Mouse (Mus musculus) liver, embryonic 14.5 days (tissue): Measurements from ENCODE around the gene Apbb1ip. TPM values are rescaled to one million over a fixed set of nuclear protein-coding genes. Genes with fewer than 3 reads are reported as not detected.

Experiments
- ATAC-seq: fragments of 200-750 bp; cut with Nextera tagmentation; 2 replicates; pipeline ENCODE4 v1.8.0; 2017; ENCODE audit warnings: moderate number of reproducible peaks, mild to moderate bottlenecking, moderate library complexity; ENCODE audit not compliant: insufficient read depth
- DNase-seq, 3 experiments: peaks; one replicate each; pipeline ENCODE4 v3.0.0-alpha.2; 2012 to 2013; ENCODE audit warnings: low read depth in 3 of 3, low spot score in 3 of 3
- H3K27ac ChIP-seq: fragments of 300-500 bp; sonication (generic); 2 replicates; pipeline ENCODE4 v1.5.1; 2014; ENCODE audit warnings: moderate library complexity, mild to moderate bottlenecking, control low read depth, inconsistent platforms
- H3K27me3 ChIP-seq: fragments of 300-500 bp; sonication (generic); 2 replicates; pipeline ENCODE4 v1.6.1; 2014; ENCODE audit warnings: mild to moderate bottlenecking, low read length, moderate library complexity; ENCODE audit not compliant: control insufficient read depth, insufficient read depth
- H3K36me3 ChIP-seq: fragments of 300-500 bp; sonication (generic); replicated peaks from 2 replicates; pipeline ENCODE4 v1.6.1; 2014; ENCODE audit warnings: low read depth; ENCODE audit not compliant: control insufficient read depth, insufficient read depth
- H3K4me1 ChIP-seq, 2 experiments: fragments of 200-500 bp in 1 of 2; fragments of 300-500 bp in 1 of 2; sonication (generic) in 1 of 2; replicated peaks; 2 replicates each; pipeline ENCODE4 v1.6.1; 2012 to 2014; ENCODE audit warnings: antibody characterized with exemption in 1 of 2, inconsistent platforms in 1 of 2, low read length in 1 of 2; ENCODE audit not compliant: control insufficient read depth in 2 of 2, insufficient read depth in 2 of 2
- H3K4me2 ChIP-seq: fragments of 300-500 bp; sonication (generic); 2 replicates; pipeline ENCODE4 v1.6.1; 2014; ENCODE audit warnings: low read depth, mild to moderate bottlenecking, control low read depth, moderate library complexity
- H3K4me3 ChIP-seq, 2 experiments: fragments of 200-500 bp in 1 of 2; fragments of 300-500 bp in 1 of 2; sonication (generic) in 1 of 2; 2 replicates each; pipeline ENCODE4 v1.5.1; 2012 to 2014; ENCODE audit warnings: low read depth in 2 of 2, low read length in 2 of 2, mild to moderate bottlenecking in 2 of 2, control low read depth in 1 of 2, inconsistent platforms in 1 of 2, moderate library complexity in 1 of 2; ENCODE audit not compliant: insufficient read depth in 1 of 2
- H3K9ac ChIP-seq: fragments of 300-500 bp; sonication (generic); replicated peaks from 2 replicates; pipeline ENCODE4 v1.6.1; 2014; ENCODE audit warnings: mild to moderate bottlenecking, control low read depth, moderate library complexity
- H3K9me3 ChIP-seq: fragments of 300-500 bp; sonication (generic); 2 replicates; pipeline ENCODE4 v1.6.1; 2016; ENCODE audit warnings: low read length, mixed read lengths; ENCODE audit not compliant: control insufficient read depth
- CTCF ChIP-seq: IDR thresholded peaks from 2 replicates; pipeline ENCODE4 v1.5.1; 2016; ENCODE audit warnings: antibody characterized with exemption, low read depth, control low read depth
- EP300 ChIP-seq: IDR thresholded peaks from 2 replicates; pipeline ENCODE4 v1.6.1; 2016; ENCODE audit warnings: antibody characterized with exemption, low read depth
- WGBS: fragments of 180-500 bp; shearing (Covaris S2); extraction: QIAGEN DNeasy Blood & Tissue Kit; methylation state at CpG from one replicate; pipeline ENCODE4 v1.1.7; 2014; ENCODE audit not compliant: insufficient replicate concordance; 5-methylcytosine and 5-hydroxymethylcytosine counted together
- polyA plus RNA-seq, 2 experiments: library from polyadenylated mRNA; depleted of rRNA in 1 of 2; stranded (reverse) in 1 of 2; unstranded in 1 of 2; fragments of >200 nt; fragmentation: Nextera tagmentation in 1 of 2; extraction: Ambion mirVana in 1 of 2; gene quantifications; 2 replicates each; pipeline versions ENCODE4 v1.2.1 to v1.2.3; 2012 to 2014

Apbb1ip gene
- polyA plus RNA-seq, 2 experiments, result 7.3 to 10.6 TPM

DNA sequence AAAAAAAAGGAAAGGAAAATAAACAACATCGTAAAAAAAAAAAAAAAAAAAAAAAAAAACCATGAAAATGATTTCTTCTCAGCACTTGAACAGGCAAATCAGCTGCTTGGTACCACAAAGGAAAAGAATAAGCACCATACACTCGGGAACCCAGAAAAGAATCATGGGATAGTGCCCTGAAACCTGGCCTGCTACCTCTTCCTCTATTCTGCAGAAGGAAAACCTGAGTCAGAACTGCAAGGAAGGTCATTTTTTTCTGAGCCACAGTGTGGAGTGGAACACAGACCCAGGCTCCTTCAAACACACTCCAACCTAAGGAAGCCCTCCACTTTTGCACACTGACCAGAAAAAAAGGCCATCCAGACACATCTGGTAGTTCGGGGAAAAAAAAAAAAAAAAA lies 24.1 kb upstream of the Apbb1ip start:
- ATAC-seq (no peak), DNase-seq (no peak)
- WGBS, result 49% methylated on average over 3 of the region's 3 CpGs
- H3K4me2 ChIP-seq, result no peak overlapping the region
- 0 out of 4 replicates have a peak, but pooled peaks cover 0 to 4% of the 10 kb centered on the region in 2 experiments for H3K4me1 ChIP-seq
- no peaks in the 10 kb centered on the region for H3K36me3 ChIP-seq
- H3K27ac ChIP-seq, result no peak overlapping the region
- no peaks in the 10 kb centered on the region for H3K9me3 ChIP-seq
- no peak overlapping the region for H3K4me3 ChIP-seq
- H3K27me3 ChIP-seq, result no peaks in the 10 kb centered on the region; the same call in 1 of the 2 replicates
- no peak overlapping the region for H3K9ac ChIP-seq
- TF ChIP-seq EP300 (no peak), CTCF (no peak)

- Histone ChIP-seq H3K9ac (no peak overlapping the region), H3K4me3 (no peak overlapping the region), H3K36me3 (no peaks in the 10 kb centered on the region), H3K27ac (no peak overlapping the region), H3K4me2 (no peak overlapping the region), H3K4me1 (peaks cover 0 to 14% of the 10 kb centered on the region in 2 experiments; a peak in 3 of 4 replicates), H3K9me3 (no peaks in the 10 kb centered on the region), H3K27me3 (no peaks in the 10 kb centered on the region)
- DNase-seq (no peak), ATAC-seq (no peak)
- TF ChIP-seq CTCF, result no peak
- no peak for TF ChIP-seq EP300
- WGBS, result 8% methylated on average over 4 of the region's 4 CpGs
These were observed 21.4 kb upstream of the Apbb1ip start for GRCm38 (mm10) chr2:22752492-22752891.

GRCm38 (mm10) chr2:22753461-22754075 lies 20.3 kb upstream of the Apbb1ip start:
- peaks cover 0 to 14% of the 10 kb centered on the region in 2 experiments; a peak in 3 of 4 replicates for H3K4me1 ChIP-seq
- H3K4me3 ChIP-seq, result no peak overlapping the region
- H3K27me3 ChIP-seq, result no peaks in the 10 kb centered on the region
- DNase-seq, result no peak
- WGBS, result 57% methylated on average over 2 of the region's 2 CpGs
- no peak overlapping the region for H3K27ac ChIP-seq
- H3K9me3 ChIP-seq, result no peaks in the 10 kb centered on the region
- no peak for ATAC-seq
- no peak overlapping the region for H3K4me2 ChIP-seq
- no peaks in the 10 kb centered on the region for H3K36me3 ChIP-seq
- H3K9ac ChIP-seq, result no peak overlapping the region
- TF ChIP-seq CTCF (no peak), EP300 (no peak)

GRCm38 (mm10) chr2:22754222-22754824 lies 19.6 kb upstream of the Apbb1ip start:
- Histone ChIP-seq H3K27ac (no peak overlapping the region), H3K36me3 (no peaks in the 10 kb centered on the region), H3K4me2 (no peak overlapping the region), H3K9ac (no peak overlapping the region), H3K9me3 (no peaks in the 10 kb centered on the region), H3K4me1 (peaks cover 0 to 14% of the 10 kb centered on the region in 2 experiments; a peak in 3 of 4 replicates), H3K4me3 (no peak overlapping the region), H3K27me3 (no peaks in the 10 kb centered on the region)
- no peak for DNase-seq
- WGBS, result 39% methylated on average over 4 of the region's 4 CpGs
- no peak for TF ChIP-seq CTCF
- TF ChIP-seq EP300, result no peak
- no peak for ATAC-seq

DNA sequence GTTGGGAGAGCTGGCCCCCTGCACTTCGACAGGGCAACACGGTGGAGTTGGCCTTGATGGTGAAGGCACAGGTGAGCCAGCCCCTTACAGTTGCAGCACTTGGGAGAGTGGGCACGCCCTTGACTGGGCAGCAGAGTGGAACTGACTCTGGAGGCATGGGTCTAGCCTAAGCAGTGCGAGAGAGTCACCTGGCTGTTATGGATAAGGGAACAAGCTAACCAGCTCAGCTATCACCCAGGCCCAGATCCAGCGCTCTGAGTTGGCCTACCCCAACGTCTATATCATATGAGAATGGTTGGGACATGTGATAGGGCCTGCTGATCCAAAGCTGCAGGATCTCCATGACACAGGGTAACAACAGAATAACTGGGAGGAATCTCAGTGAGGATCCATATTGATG lies 18.3 kb upstream of the Apbb1ip start:
- ATAC-seq, result peak; percentile 93
- Histone ChIP-seq H3K27ac (no peak overlapping the region), H3K36me3 (no peaks in the 10 kb centered on the region), H3K27me3 (no peaks in the 10 kb centered on the region), H3K4me1 (peaks cover 0 to 14% of the 10 kb centered on the region in 2 experiments; a peak in 3 of 4 replicates), H3K4me3 (no peak overlapping the region), H3K4me2 (no peak overlapping the region), H3K9ac (no peak overlapping the region), H3K9me3 (no peaks in the 10 kb centered on the region)
- peak in 1 of 3 experiments; percentile 42 for DNase-seq
- 29% methylated on average over 6 of the region's 6 CpGs for WGBS
- TF ChIP-seq CTCF (no peak), EP300 (peak; percentile 72)
